In genomic region chr3:116424973-116425284, GRCm38 (mm10) we compare ENCODE assay signal across 8 mouse cellular contexts. TPM values are rescaled to one million over a fixed set of nuclear protein-coding genes. Genes with fewer than 3 reads are reported as not detected.
DNase-seq lines count a peak whose midpoint lies in the region; ATAC-seq and TF ChIP-seq lines count a peak whose summit lies in the region.

No protein-coding gene starts in this region.

- H3K27me3 ChIP-seq in G1E (ENCODE audit: insufficient read depth, low read length), result no peaks in the 10 kb centered on the region
- no peaks in the 10 kb centered on the region for H3K27me3 ChIP-seq in forebrain, embryonic 16.5 days (replicated peaks; ENCODE audit: control insufficient read depth, insufficient read depth, low read length)
- no peaks in the 10 kb centered on the region for H3K27me3 ChIP-seq in lung, embryonic 14.5 days (ENCODE audit: insufficient read depth, low read length)
- no peaks in the 10 kb centered on the region for H3K27me3 ChIP-seq in thymus, adult 2 months (ENCODE audit: control insufficient read depth, insufficient read depth, low read length)

- peak overlapping the region; percentile 97 for H3K4me2 ChIP-seq in forebrain, embryonic 16.5 days (ENCODE audit: low read length)
- peak overlapping the region; percentile 73 for H3K4me2 ChIP-seq in lung, embryonic 14.5 days

- TF ChIP-seq CTCF in G1E (IDR thresholded peaks at IDR 0.05; ENCODE audit: low read depth, low read length), result peak; percentile 30; the same call in 1 of the 2 replicates
- TF ChIP-seq CTCF in layer of hippocampus, adult 2 months (conservative IDR thresholded peaks at IDR 0.05), result peak; percentile 79
- TF ChIP-seq CTCF in lung, embryonic 14.5 days (IDR thresholded peaks at IDR 0.05; ENCODE audit: low read depth), result peak; percentile 78
- TF ChIP-seq CTCF in olfactory bulb, adult 2 months (IDR thresholded peaks at IDR 0.05; ENCODE audit: insufficient read depth, low read depth, low read length), result 0 out of 2 replicates have a peak, but pooled peaks have one; percentile 22
- peak; percentile 49; the same call in 1 of the 2 replicates for TF ChIP-seq CTCF in thymus, adult 2 months (IDR thresholded peaks at IDR 0.05; ENCODE audit: borderline replicate concordance, control insufficient read depth, extremely low read depth, insufficient read depth, low read length, poor library complexity)

- H3K9ac ChIP-seq in forebrain, embryonic 16.5 days (replicated peaks; ENCODE audit: low read depth, low read length), result peak overlapping the region; percentile 91
- H3K9ac ChIP-seq in lung, embryonic 14.5 days, result peak overlapping the region; percentile 85

- 1% methylated on average over 11 of the region's 11 CpGs for WGBS in forebrain, embryonic 16.5 days
- WGBS in lung, embryonic 14.5 days, result under 1% methylated on average over 11 of the region's 11 CpGs
- 1% methylated on average over 11 of the region's 11 CpGs for WGBS in olfactory bulb, adult 2 months
- 0% methylated on average over 11 of the region's 11 CpGs for WGBS in thymus, adult 2 months

- no peaks in the 10 kb centered on the region for H3K9me3 ChIP-seq in G1E (replicated peaks)
- H3K9me3 ChIP-seq in forebrain, embryonic 16.5 days (ENCODE audit: control insufficient read depth, low read length), result no peaks in the 10 kb centered on the region
- H3K9me3 ChIP-seq in lung, embryonic 14.5 days (ENCODE audit: low read depth, low read length), result no peaks in the 10 kb centered on the region

- ATAC-seq in G1E (ENCODE audit: extremely low read depth, insufficient number of reproducible peaks, low FRiP score, poor library complexity, severe bottlenecking), result peak; percentile 74
- peak; percentile 62 for ATAC-seq in forebrain, embryonic 16.5 days
- ATAC-seq in lung, embryonic 14.5 days (ENCODE audit: insufficient read depth), result peak; percentile 54

- no peak for TF ChIP-seq POLR2A in olfactory bulb, adult 2 months (IDR thresholded peaks at IDR 0.05; ENCODE audit: insufficient read depth, low read depth, low read length)
- TF ChIP-seq POLR2A in thymus, adult 2 months (IDR thresholded peaks at IDR 0.05; ENCODE audit: control insufficient read depth, extremely low read depth, insufficient read depth, low read length, poor library complexity), result peak; percentile 59; the same call in 1 of the 2 replicates

- H3K4me3 ChIP-seq in G1E (ENCODE audit: low read depth, low read length), result peak overlapping the region; percentile 97
- H3K4me3 ChIP-seq in forebrain, embryonic 16.5 days (replicated peaks; ENCODE audit: low read length), result peak overlapping the region; percentile 94
- H3K4me3 ChIP-seq in layer of hippocampus, adult 2 months, result peak overlapping the region; percentile 87
- H3K4me3 ChIP-seq in lung, embryonic 14.5 days (ENCODE audit: low read depth, low read length), result peak overlapping the region; percentile 92
- H3K4me3 ChIP-seq in olfactory bulb, adult 2 months (ENCODE audit: insufficient read depth, low read depth, low read length), result peak overlapping the region; percentile 56
- peak overlapping the region; percentile 87 for H3K4me3 ChIP-seq in thymus, adult 2 months (ENCODE audit: control insufficient read depth, insufficient read depth, low read length)

- peaks cover 18% of the 10 kb centered on the region for H3K36me3 ChIP-seq in G1E (replicated peaks)
- H3K36me3 ChIP-seq in forebrain, embryonic 16.5 days (ENCODE audit: control insufficient read depth, insufficient read depth), result no peaks in the 10 kb centered on the region
- H3K36me3 ChIP-seq in lung, embryonic 14.5 days (ENCODE audit: insufficient read depth), result peaks cover 5% of the 10 kb centered on the region; the same call in 1 of the 2 replicates
- H3K36me3 ChIP-seq in thymus, adult 2 months (ENCODE audit: control insufficient read depth, insufficient read depth, low read length), result no peaks in the 10 kb centered on the region

- peaks cover 26% of the 10 kb centered on the region for H3K4me1 ChIP-seq in G1E (ENCODE audit: insufficient read depth, low read depth, low read length)
- peaks cover 22% of the 10 kb centered on the region for H3K4me1 ChIP-seq in forebrain, embryonic 16.5 days (replicated peaks; ENCODE audit: control insufficient read depth, insufficient read depth, low read length)
- peaks cover 7% of the 10 kb centered on the region; the same call in 1 of the 2 replicates for H3K4me1 ChIP-seq in lung, embryonic 14.5 days (ENCODE audit: insufficient read depth)
- H3K4me1 ChIP-seq in olfactory bulb, adult 2 months (ENCODE audit: control insufficient read depth, insufficient read depth, low read length), result peaks cover 17% of the 10 kb centered on the region
- peaks cover 3% of the 10 kb centered on the region; the same call in 1 of the 2 replicates for H3K4me1 ChIP-seq in thymus, adult 2 months (replicated peaks; ENCODE audit: control insufficient read depth, insufficient read depth, low read length)

- peak; percentile 67 for DNase-seq in G1E (ENCODE audit: low spot score)
- peak; percentile 68 for DNase-seq in cerebellum, adult 11-12 months
- DNase-seq in heart, postnatal 36 days, result peak; percentile 78 to 80
- peak; percentile 64 to 76 for DNase-seq in layer of hippocampus, adult 2 months (ENCODE audit: low spot score in 2 of 2)
- peak; percentile 97 for DNase-seq in lung, embryonic 14.5 days
- peak; percentile 87 for DNase-seq in thymus, adult 2 months

- intact Hi-C loops in heart, postnatal 36 days (cut with DNase I), result loop anchor here (2.0 to 10.0 kb wide), 6 partner anchors 38 to 320 kb away; partner anchors contain the start of gene Mfsd14a

- H3K27ac ChIP-seq in forebrain, embryonic 16.5 days (ENCODE audit: low read length), result peak overlapping the region; percentile 90
- H3K27ac ChIP-seq in layer of hippocampus, adult 2 months, result peak overlapping the region; percentile 88
- peak overlapping the region; percentile 88 for H3K27ac ChIP-seq in lung, embryonic 14.5 days (ENCODE audit: low read depth)
- peak overlapping the region; percentile 25; the same call in 1 of the 2 replicates for H3K27ac ChIP-seq in olfactory bulb, adult 2 months (ENCODE audit: insufficient read depth, low read depth, low read length)
- peak overlapping the region; percentile 49 for H3K27ac ChIP-seq in thymus, adult 2 months (ENCODE audit: control insufficient read depth, insufficient read depth, low read length)

RNA-seq across cellular contexts. Expression of gene Cdc14a, which starts 1.1 kb away (rescaled TPM):
- total RNA-seq in G1E (2014; fragmentation: Nextera tagmentation) (24.0 and 29.9 TPM in 2 replicates), G1E (2017) (16.9 and 18.9 TPM in 2 replicates)
- polyA plus RNA-seq in G1E (2012), result 9.3 and 9.6 TPM in 2 replicates
- polyA plus RNA-seq in forebrain, embryonic 16.5 days (2015; fragmentation: Nextera tagmentation; extraction: Ambion mirVana), result 6.9 and 7.7 TPM in 2 replicates
- total RNA-seq in heart, postnatal 36 days (2021), result 1 to 10 TPM; 3.0 to 4.6 TPM
- total RNA-seq in layer of hippocampus, adult 2 months (2021), result 1 to 10 TPM; 4.9 to 6.2 TPM
- polyA plus RNA-seq in lung, embryonic 14.5 days (2014; fragmentation: Nextera tagmentation; extraction: Ambion mirVana), result 9.1 and 12.1 TPM in 2 replicates
- polyA plus RNA-seq in olfactory bulb, adult 2 months (2012; ENCODE audit: insufficient read depth, insufficient read length, low replicate concordance, missing spikeins), result not detected in 2 replicates
- 8.0 and 11.5 TPM in 2 replicates for polyA plus RNA-seq in thymus, adult 2 months (2012; rRNA removed)

Comparison
In these comparisons a context has a peak if more than half of its experiments do, and no peak if none do; other contexts are left out.
1. Peak in every context shown above with its lines: DNase-seq, ATAC-seq, H3K4me3 ChIP-seq and H3K27ac ChIP-seq.
2. CTCF ChIP-seq: peak in every context shown above with its lines; median percentile 79 in layer of hippocampus, adult 2 months; 78 in lung, embryonic 14.5 days; 49 in thymus, adult 2 months; 30 in G1E; 22 in olfactory bulb, adult 2 months.
3. H3K27ac ChIP-seq: peak in every context shown above with its lines; median percentile 90 in forebrain, embryonic 16.5 days; 88 in layer of hippocampus, adult 2 months; 88 in lung, embryonic 14.5 days; 49 in thymus, adult 2 months; 25 in olfactory bulb, adult 2 months.